Comparison of ENCODE assay signal across 8 mouse cellular contexts in genomic region chr2:39008350-39008851, GRCm38 (mm10). TPM values are rescaled to one million over a fixed set of nuclear protein-coding genes. Genes with fewer than 3 reads are reported as not detected.
DNase-seq lines count a peak whose midpoint lies in the region; ATAC-seq and TF ChIP-seq lines count a peak whose summit lies in the region.

No protein-coding gene starts in this region.

- WGBS in heart, adult 2 months, result under 1% methylated on average over 25 of the region's 25 CpGs
- WGBS in hindbrain, embryonic 14.5 days, result under 1% methylated on average over 25 of the region's 25 CpGs

- intact Hi-C loops in heart, adult 2 months (cut with DNase I), result loop anchor here (5.0 to 10.0 kb wide), 2 partner anchors 59 to 364 kb away; partner anchors contain the start of genes Golga1 and Psmb7

- ATAC-seq in hindbrain, embryonic 14.5 days (ENCODE audit: low FRiP score), result peak; percentile 42
- ATAC-seq in megakaryocyte, adult 5-6 weeks (ENCODE audit: poor library complexity, severe bottlenecking), result 0 out of 2 replicates have a peak, but pooled peaks have one; percentile 0

- no peaks in the 10 kb centered on the region for H3K9me3 ChIP-seq in hindbrain, embryonic 14.5 days (ENCODE audit: control insufficient read depth, low read length)

- no peak for DNase-seq in heart, adult 2 months
- DNase-seq in heart, adult 11 months, result no peak
- DNase-seq in urinary bladder, postnatal 14 days (ENCODE audit: low spot score), result peak; percentile 43
- no peak for DNase-seq in urinary bladder, adult 2 months (ENCODE audit: low spot score)
- DNase-seq in hindbrain, embryonic 14.5 days (ENCODE audit: low spot score), result no peak
- DNase-seq in adrenal gland, adult 8-10 months, result no peak
- DNase-seq in cerebellum, postnatal 14 days, result no peak

- H3K27me3 ChIP-seq in heart, adult 2 months (ENCODE audit: control insufficient read depth, insufficient read depth, low read length), result no peaks in the 10 kb centered on the region
- H3K27me3 ChIP-seq in hindbrain, embryonic 14.5 days (ENCODE audit: control insufficient read depth, insufficient read depth, low read length), result no peaks in the 10 kb centered on the region

- TF ChIP-seq EP300 in heart, adult 2 months (IDR thresholded peaks at IDR 0.05; ENCODE audit: insufficient read depth, low read depth, low read length), result no peak

- H3K36me3 ChIP-seq in heart, adult 2 months (ENCODE audit: control insufficient read depth, insufficient read depth, low read length), result peaks cover 34% of the 10 kb centered on the region
- peaks cover 15% of the 10 kb centered on the region for H3K36me3 ChIP-seq in hindbrain, embryonic 14.5 days (replicated peaks; ENCODE audit: control insufficient read depth, insufficient read depth)

- peaks cover 1% of the 10 kb centered on the region; the same call in 1 of the 2 replicates for H3K79me2 ChIP-seq in heart, adult 2 months (replicated peaks; ENCODE audit: control insufficient read depth, insufficient read depth, low read length)

- H3K4me3 ChIP-seq in heart, adult 2 months, result peak overlapping the region; percentile 93
- peak overlapping the region; percentile 85 for H3K4me3 ChIP-seq in hindbrain, embryonic 14.5 days (replicated peaks; ENCODE audit: low read length)

- TF ChIP-seq POLR2A in heart, adult 2 months (IDR thresholded peaks at IDR 0.05; ENCODE audit: insufficient read depth, low read depth, low read length), result no peak

- H3K27ac ChIP-seq in heart, adult 2 months, result peak overlapping the region; percentile 97
- peak overlapping the region; percentile 91 for H3K27ac ChIP-seq in hindbrain, embryonic 14.5 days

- peak overlapping the region; percentile 95 for H3K4me2 ChIP-seq in hindbrain, embryonic 14.5 days (replicated peaks)

- H3K9ac ChIP-seq in heart, adult 2 months (ENCODE audit: low read depth, low read length), result peak overlapping the region; percentile 96
- H3K9ac ChIP-seq in hindbrain, embryonic 14.5 days, result peak overlapping the region; percentile 86

- H3K4me1 ChIP-seq in heart, adult 2 months (ENCODE audit: control insufficient read depth, insufficient read depth, low read length), result peaks cover 22% of the 10 kb centered on the region
- H3K4me1 ChIP-seq in hindbrain, embryonic 14.5 days (replicated peaks; ENCODE audit: control insufficient read depth, insufficient read depth, low read length), result peaks cover 37% of the 10 kb centered on the region

- TF ChIP-seq CTCF in heart, adult 2 months (IDR thresholded peaks at IDR 0.05), result no peak

RNA-seq across cellular contexts. Expression of gene Rpl35, which starts 3.0 kb away (rescaled TPM):
- total RNA-seq in heart, adult 2 months (2021), result 100 to 1,000 TPM; 307 to 341 TPM
- 90.7 and 108 TPM in 2 replicates for polyA plus RNA-seq in heart, adult 2 months (2012; rRNA removed)
- 609 and 648 TPM in 2 replicates for polyA plus RNA-seq in urinary bladder, adult 2 months (2012; rRNA removed)
- polyA plus RNA-seq in hindbrain, embryonic 14.5 days (2014; fragmentation: Nextera tagmentation; extraction: Ambion mirVana), result 580 and 697 TPM in 2 replicates
- total RNA-seq in megakaryocyte, adult 5-6 weeks (2015), result 377 and 387 TPM in 2 replicates
- 757 and 843 TPM in 2 replicates for total RNA-seq in megakaryocyte, adult 5-6 weeks (2017)
- 100 to 1,000 TPM; 431 to 487 (median 461) TPM for total RNA-seq in adrenal gland, adult 8-10 months (2022)

RNA-seq across cellular contexts. Expression of gene Arpc5l, which starts 3.3 kb away (rescaled TPM):
- total RNA-seq in heart, adult 2 months (2021), result 100 to 1,000 TPM in 1 of 2 experiments, 10 to 100 TPM in 1; 85.1 to 102 TPM
- polyA plus RNA-seq in heart, adult 2 months (2012; rRNA removed), result 38.8 and 51.5 TPM in 2 replicates
- 72.3 and 79.9 TPM in 2 replicates for polyA plus RNA-seq in urinary bladder, adult 2 months (2012; rRNA removed)
- polyA plus RNA-seq in hindbrain, embryonic 14.5 days (2014; fragmentation: Nextera tagmentation; extraction: Ambion mirVana), result 146 and 155 TPM in 2 replicates
- total RNA-seq in megakaryocyte, adult 5-6 weeks (2015), result 65.4 and 69.5 TPM in 2 replicates
- 38.7 and 49.5 TPM in 2 replicates for total RNA-seq in megakaryocyte, adult 5-6 weeks (2017)
- total RNA-seq in adrenal gland, adult 8-10 months (2022), result 10 to 100 TPM; 86.2 to 93.4 (median 87.6) TPM

RNA-seq across cellular contexts. Expression of gene Wdr38, which starts 11.1 kb away (rescaled TPM):
- total RNA-seq in heart, adult 2 months (2021), result under 1 TPM in 1 of 2 experiments, not detected in 1; 0.20 TPM
- 0.47 and 0.59 TPM in 2 replicates for polyA plus RNA-seq in heart, adult 2 months (2012; rRNA removed)
- polyA plus RNA-seq in urinary bladder, adult 2 months (2012; rRNA removed), result 0.88 and 1.1 TPM in 2 replicates
- 1.1 and 1.2 TPM in 2 replicates for polyA plus RNA-seq in hindbrain, embryonic 14.5 days (2014; fragmentation: Nextera tagmentation; extraction: Ambion mirVana)
- 0.29 and 0.34 TPM in 2 replicates for total RNA-seq in megakaryocyte, adult 5-6 weeks (2015)
- total RNA-seq in megakaryocyte, adult 5-6 weeks (2017), result 0.16 and 0.84 TPM in 2 replicates
- 1 to 10 TPM in 1 of 4 experiments, under 1 TPM in 3; 0.38 to 1.3 (median 0.64) TPM for total RNA-seq in adrenal gland, adult 8-10 months (2022)

RNA-seq across cellular contexts. Expression of gene Golga1, which starts 56.9 kb away (rescaled TPM):
- 10 to 100 TPM; 13.4 to 14.0 TPM for total RNA-seq in heart, adult 2 months (2021)
- polyA plus RNA-seq in heart, adult 2 months (2012; rRNA removed), result 7.6 and 18.3 TPM in 2 replicates
- polyA plus RNA-seq in urinary bladder, adult 2 months (2012; rRNA removed), result 27.6 and 33.4 TPM in 2 replicates
- polyA plus RNA-seq in hindbrain, embryonic 14.5 days (2014; fragmentation: Nextera tagmentation; extraction: Ambion mirVana), result 29.1 and 34.2 TPM in 2 replicates
- total RNA-seq in megakaryocyte, adult 5-6 weeks (2015), result 10.4 and 11.8 TPM in 2 replicates
- total RNA-seq in megakaryocyte, adult 5-6 weeks (2017), result 22.1 and 24.6 TPM in 2 replicates
- total RNA-seq in adrenal gland, adult 8-10 months (2022), result 10 to 100 TPM; 20.8 to 38.2 (median 28.3) TPM
